Mouse (Mus musculus) lung, embryonic 16.5 days (tissue): ENCODE data around the gene Slc17a7. TPM values are rescaled to one million over a fixed set of nuclear protein-coding genes. Genes with fewer than 3 reads are reported as not detected.

ENCODE experiments used
- ATAC-seq: fragments of 200-750 bp; cut with Nextera tagmentation; 2 replicates; pipeline ENCODE4 v1.8.0; 2017; ENCODE audit warnings: low read depth, mild to moderate bottlenecking, moderate library complexity
- H3K27ac ChIP-seq: fragments of 300-500 bp; sonication (generic); 2 replicates; pipeline ENCODE4 v1.5.1; 2014; ENCODE audit warnings: mild to moderate bottlenecking, control low read depth, low read length
- H3K27me3 ChIP-seq: fragments of 300-500 bp; sonication (generic); 2 replicates; pipeline ENCODE4 v1.6.1; 2014; ENCODE audit warnings: low read depth, low read length, mixed read lengths; ENCODE audit not compliant: control insufficient read depth, insufficient read depth
- H3K36me3 ChIP-seq: fragments of 300-500 bp; sonication (generic); 2 replicates; pipeline ENCODE4 v1.6.1; 2014; ENCODE audit warnings: low read length; ENCODE audit not compliant: control insufficient read depth, insufficient read depth
- H3K4me1 ChIP-seq: fragments of 300-500 bp; sonication (generic); replicated peaks from 2 replicates; pipeline ENCODE4 v1.6.1; 2014; ENCODE audit warnings: low read length, mixed read lengths; ENCODE audit not compliant: control insufficient read depth, insufficient read depth
- H3K4me2 ChIP-seq: fragments of 300-500 bp; sonication (generic); 2 replicates; pipeline ENCODE4 v1.6.1; 2014; ENCODE audit warnings: low read depth, low read length, control low read depth
- H3K4me3 ChIP-seq: fragments of 300-500 bp; sonication (generic); 2 replicates; pipeline ENCODE4 v1.5.1; 2014; ENCODE audit warnings: mild to moderate bottlenecking, low read length, control low read depth
- H3K9ac ChIP-seq: fragments of 300-500 bp; sonication (generic); 2 replicates; pipeline ENCODE4 v1.6.1; 2014; ENCODE audit warnings: low read length, control low read depth
- H3K9me3 ChIP-seq: fragments of 300-500 bp; sonication (generic); 2 replicates; pipeline ENCODE4 v1.6.1; 2016; ENCODE audit warnings: low read length; ENCODE audit not compliant: control insufficient read depth
- WGBS: fragments of 180-500 bp; shearing (Covaris S2); extraction: QIAGEN DNeasy Blood & Tissue Kit; methylation state at CpG from one replicate; pipeline ENCODE4 v1.1.7; 2014; 5-methylcytosine and 5-hydroxymethylcytosine counted together
- polyA plus RNA-seq: library from polyadenylated mRNA; unstranded; fragments of >200 nt; fragmentation: Nextera tagmentation; extraction: Ambion mirVana; gene quantifications from 2 replicates; pipeline ENCODE4 v1.2.1, GENCODE M21; 2015

The Slc17a7 gene
- 0.34 and 0.99 TPM in 2 replicates for polyA plus RNA-seq

- peaks cover 9% of the 10 kb centered on the region; the same call in 1 of the 2 replicates for H3K36me3 ChIP-seq
- peak within 1 kb of the TSS; percentile 71 for H3K4me2 ChIP-seq
- 1% methylated on average over 37 of the region's 41 CpGs for WGBS
- peaks cover 66% of the 10 kb centered on the region for H3K27me3 ChIP-seq
- H3K4me1 ChIP-seq, result peaks cover 6% of the 10 kb centered on the region
- ATAC-seq, result 0 out of 2 replicates have a peak, but pooled peaks have one; percentile 9
- no peak within 1 kb of the TSS for H3K27ac ChIP-seq
- peak within 1 kb of the TSS; percentile 51 for H3K4me3 ChIP-seq
- H3K9me3 ChIP-seq, result peaks cover 2% of the 10 kb centered on the region; the same call in 1 of the 2 replicates
- H3K9ac ChIP-seq, result peak within 1 kb of the TSS; percentile 65
Observed at GRCm38 (mm10) chr7:45163735-45164490, at the start of gene Slc17a7. Gene Slc17a7 (plus strand): TSS chr7:45163949.

GRCm38 (mm10) chr7:45117566-45117965 is 46.2 kb upstream of the Slc17a7 start:
- peaks cover 33% of the 10 kb centered on the region for H3K36me3 ChIP-seq
- H3K4me3 ChIP-seq, result no peak overlapping the region
- no peak overlapping the region for H3K27ac ChIP-seq
- H3K27me3 ChIP-seq, result no peaks in the 10 kb centered on the region
- no peaks in the 10 kb centered on the region for H3K9me3 ChIP-seq
- H3K4me2 ChIP-seq, result no peak overlapping the region
- H3K4me1 ChIP-seq, result peaks cover 14% of the 10 kb centered on the region
- H3K9ac ChIP-seq, result no peak overlapping the region
- WGBS, result 74% methylated on average over 8 of the region's 8 CpGs
- ATAC-seq, result no peak

GRCm38 (mm10) chr7:45118336-45118735 is 45.4 kb upstream of the Slc17a7 start:
- Histone ChIP-seq H3K27ac (no peak overlapping the region), H3K27me3 (no peaks in the 10 kb centered on the region), H3K9ac (no peak overlapping the region), H3K4me1 (peaks cover 21% of the 10 kb centered on the region), H3K4me2 (no peak overlapping the region), H3K4me3 (no peak overlapping the region), H3K36me3 (peaks cover 39% of the 10 kb centered on the region), H3K9me3 (no peaks in the 10 kb centered on the region)
- 81% methylated on average over 6 of the region's 6 CpGs for WGBS
- no peak for ATAC-seq

GRCm38 (mm10) chr7:45119780-45120709 is 43.7 kb upstream of the Slc17a7 start:
- Histone ChIP-seq H3K4me3 (no peak overlapping the region), H3K27me3 (no peaks in the 10 kb centered on the region), H3K36me3 (peaks cover 42% of the 10 kb centered on the region), H3K9me3 (no peaks in the 10 kb centered on the region), H3K27ac (no peak overlapping the region), H3K9ac (no peak overlapping the region), H3K4me2 (no peak overlapping the region), H3K4me1 (peaks cover 25% of the 10 kb centered on the region)
- 70% methylated on average over 5 of the region's 5 CpGs for WGBS
- ATAC-seq, result no peak

- 40% methylated on average over 8 of the region's 8 CpGs for WGBS
- Histone ChIP-seq H3K36me3 (peaks cover 56% of the 10 kb centered on the region), H3K9me3 (no peaks in the 10 kb centered on the region), H3K27me3 (no peaks in the 10 kb centered on the region), H3K4me1 (peaks cover 36% of the 10 kb centered on the region), H3K9ac (peak overlapping the region; percentile 1; the same call in 1 of the 2 replicates), H3K4me2 (peak overlapping the region; percentile 30), H3K27ac (peak overlapping the region; percentile 70), H3K4me3 (peak overlapping the region; percentile 14; the same call in 1 of the 2 replicates)
- ATAC-seq, result no peak
Observed at GRCm38 (mm10) chr7:45121404-45121803, 42.3 kb upstream of the Slc17a7 start.

- Histone ChIP-seq H3K4me3 (peak overlapping the region; percentile 14; the same call in 1 of the 2 replicates), H3K27ac (peak overlapping the region; percentile 70), H3K27me3 (no peaks in the 10 kb centered on the region), H3K9me3 (no peaks in the 10 kb centered on the region), H3K4me1 (peaks cover 40% of the 10 kb centered on the region), H3K4me2 (peak overlapping the region; percentile 30), H3K9ac (no peak overlapping the region; the same call in 1 of the 2 replicates), H3K36me3 (peaks cover 61% of the 10 kb centered on the region)
- ATAC-seq, result no peak
Observed at GRCm38 (mm10) chr7:45121966-45122365, 41.8 kb upstream of the Slc17a7 start.

- whole genome bisulfite sequencing, result 65% methylated on average over 15 of the region's 15 CpGs
- ATAC-seq, result no peak
- Histone ChIP-seq H3K27ac (no peak overlapping the region), H3K27me3 (no peaks in the 10 kb centered on the region), H3K9me3 (no peaks in the 10 kb centered on the region), H3K36me3 (peaks cover 65% of the 10 kb centered on the region), H3K4me2 (peak overlapping the region; percentile 74), H3K4me1 (peaks cover 45% of the 10 kb centered on the region), H3K9ac (peak overlapping the region; percentile 95), H3K4me3 (peak overlapping the region; percentile 82)
Observed at GRCm38 (mm10) chr7:45122561-45123185, 41.1 kb upstream of the Slc17a7 start.

GRCm38 (mm10) chr7:45123186-45123570 is 40.6 kb upstream of the Slc17a7 start:
- Histone ChIP-seq H3K9me3 (no peaks in the 10 kb centered on the region), H3K4me3 (peak overlapping the region; percentile 82), H3K4me2 (peak overlapping the region; percentile 74), H3K36me3 (peaks cover 65% of the 10 kb centered on the region), H3K4me1 (peaks cover 45% of the 10 kb centered on the region), H3K27ac (peak overlapping the region; percentile 65), H3K27me3 (no peaks in the 10 kb centered on the region), H3K9ac (peak overlapping the region; percentile 95)
- no peak for ATAC-seq
- WGBS, result 9% methylated on average over 12 of the region's 12 CpGs
